Mouse (Mus musculus) C2C12 (cell line): ENCODE data around the gene Fbxo8.

ENCODE experiments used
- CEBPB ChIP-seq: IDR thresholded peaks from one replicate; pipeline ENCODE4 v1.6.1; 2011; ENCODE audit warnings: low read depth, mild to moderate bottlenecking, control low read depth, moderate library complexity
- CTCF ChIP-seq: IDR thresholded peaks from one replicate; pipeline ENCODE4 v1.5.1; 2011; ENCODE audit not compliant: control insufficient read depth, insufficient read depth, insufficient read length
- FOSL1 ChIP-seq: IDR thresholded peaks from one replicate; pipeline ENCODE4 v1.8.0; 2011; ENCODE audit warnings: mild to moderate bottlenecking, low read length; ENCODE audit not compliant: poor library complexity, insufficient read depth, severe bottlenecking
- MAX ChIP-seq: IDR thresholded peaks from one replicate; pipeline ENCODE4 v1.6.1; 2011; ENCODE audit warnings: mild to moderate bottlenecking, control low read depth

- TF ChIP-seq CEBPB (no peak), CTCF (no peak), MAX (no peak), FOSL1 (no peak)
These were observed at the start of gene Fbxo8, which contains the start of gene Cep44 for GRCm38 (mm10) chr8:56550558-56551360.
